Mouse (Mus musculus) embryonic facial prominence, embryonic 11.5 days (tissue): ENCODE data around the gene Vmn1r3. TPM values are rescaled to one million over a fixed set of nuclear protein-coding genes. Genes with fewer than 3 reads are reported as not detected.
A peak's percentile ranks its signal among the peaks of the same experiment; 100 is the strongest.
"Not testable (repeated sequence)": the region's sequence is repeated elsewhere in the genome, so short reads cannot be mapped to it uniquely, and the experiment has no call there.

Source experiments
- ATAC-seq: fragments of 200-750 bp; cut with Nextera tagmentation; replicated peaks from 2 replicates; pipeline ENCODE4 v1.8.0; 2017; ENCODE audit warnings: low read depth; ENCODE audit not compliant: insufficient number of reproducible peaks, low FRiP score, low TSS enrichment
- DNase-seq: peaks from one replicate; pipeline ENCODE4 v3.0.0-alpha.2; 2015; ENCODE audit warnings: low spot score
- H3K27ac ChIP-seq: fragments of 300-500 bp; sonication (generic); replicated peaks from 2 replicates; pipeline ENCODE4 v1.5.1; 2014; ENCODE audit warnings: mild to moderate bottlenecking, low read depth, low read length, control low read depth
- H3K27me3 ChIP-seq: fragments of 300-500 bp; sonication (generic); 2 replicates; pipeline ENCODE4 v1.6.1; 2014; ENCODE audit warnings: mild to moderate bottlenecking, low read length, moderate library complexity, mixed read lengths; ENCODE audit not compliant: control insufficient read depth, insufficient read depth
- H3K36me3 ChIP-seq: fragments of 300-500 bp; sonication (generic); replicated peaks from 2 replicates; pipeline ENCODE4 v1.6.1; 2014; ENCODE audit warnings: low read depth, mild to moderate bottlenecking, low read length, moderate library complexity, mixed read lengths; ENCODE audit not compliant: control insufficient read depth, insufficient read depth
- H3K4me1 ChIP-seq: fragments of 300-500 bp; sonication (generic); 2 replicates; pipeline ENCODE4 v1.6.1; 2014; ENCODE audit warnings: low read length, mixed read lengths; ENCODE audit not compliant: control insufficient read depth, insufficient read depth
- H3K4me2 ChIP-seq: fragments of 300-500 bp; sonication (generic); 2 replicates; pipeline ENCODE4 v1.6.1; 2014; ENCODE audit warnings: low read depth, mild to moderate bottlenecking, control low read depth, low read length, moderate library complexity
- H3K4me3 ChIP-seq: fragments of 300-500 bp; sonication (generic); 2 replicates; pipeline ENCODE4 v1.5.1; 2014; ENCODE audit warnings: low read depth, low read length, control low read depth
- H3K9ac ChIP-seq: fragments of 300-500 bp; sonication (generic); replicated peaks from 2 replicates; pipeline ENCODE4 v1.6.1; 2014; ENCODE audit warnings: mild to moderate bottlenecking, control low read depth, low read length
- H3K9me3 ChIP-seq: fragments of 300-500 bp; sonication (generic); replicated peaks from 2 replicates; pipeline ENCODE4 v1.6.1; 2016; ENCODE audit warnings: mild to moderate bottlenecking, low read length, inconsistent platforms, mixed read lengths; ENCODE audit not compliant: control insufficient read depth
- WGBS: fragments of 180-500 bp; shearing (Covaris S2); extraction: QIAGEN DNeasy Blood & Tissue Kit; methylation state at CpG from one replicate; pipeline ENCODE4 v1.1.7; 2014; 5-methylcytosine and 5-hydroxymethylcytosine counted together
- polyA plus RNA-seq: library from polyadenylated mRNA; unstranded; fragments of >200 nt; fragmentation: Nextera tagmentation; extraction: Ambion mirVana; gene quantifications from 2 replicates; pipeline ENCODE4 v1.2.1, GENCODE M21; 2014

Vmn1r3 gene
- polyA plus RNA-seq: not detected in 2 replicates

DNA sequence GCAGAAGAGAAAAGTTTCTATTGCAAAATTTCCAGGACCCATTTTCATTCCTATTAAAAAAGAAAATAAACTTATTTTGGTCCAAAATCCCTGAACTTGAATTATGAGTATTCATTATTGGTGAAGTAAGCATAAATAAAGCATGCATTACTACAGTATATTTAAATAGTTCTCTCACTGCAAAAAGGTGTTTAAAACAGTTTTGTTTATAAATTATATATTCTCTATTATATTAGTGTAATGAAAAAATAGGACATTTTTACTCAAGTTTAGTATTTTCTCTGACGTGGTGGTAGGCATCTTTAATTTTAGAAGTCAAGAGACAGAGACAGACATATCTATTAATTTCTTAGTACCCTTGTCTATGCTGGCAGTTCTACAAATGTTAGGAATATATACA is at the start of gene Vmn1r3:
Gene Vmn1r3 (minus strand): TSS at position 101 of the 400 bp plus-strand sequence.
- H3K36me3 ChIP-seq, H3K9me3 ChIP-seq, H3K4me2 ChIP-seq, H3K27ac ChIP-seq, H3K4me1 ChIP-seq, DNase-seq, H3K27me3 ChIP-seq, H3K4me3 ChIP-seq, ATAC-seq, H3K9ac ChIP-seq: not testable (repeated sequence)
- 81% methylated on average over 1 of the region's 1 CpGs for WGBS

DNA sequence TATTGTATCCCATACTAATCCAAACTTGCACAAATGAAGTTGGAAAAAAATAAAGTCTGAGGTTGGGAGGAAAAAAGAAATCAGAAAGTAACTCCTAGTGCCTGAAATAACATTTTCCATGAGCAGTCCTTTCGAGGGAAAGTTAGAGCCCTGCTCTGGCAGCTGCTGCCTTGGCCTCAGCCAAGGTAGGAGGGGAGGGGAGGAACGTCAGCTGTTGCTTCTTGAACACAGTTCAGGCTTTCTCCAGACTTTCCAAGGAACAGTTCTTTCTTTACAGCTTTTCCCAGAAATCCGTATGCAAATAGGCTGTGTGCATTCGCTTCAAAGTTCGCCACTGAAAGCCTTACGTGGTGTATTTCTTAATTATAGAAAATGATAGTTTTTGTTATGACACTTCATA is 46.9 kb upstream of the Vmn1r3 start:
- 73% methylated on average over 6 of the region's 6 CpGs for WGBS
- H3K9ac ChIP-seq: no peak overlapping the region
- no peaks in the 10 kb centered on the region for H3K4me1 ChIP-seq
- ATAC-seq (no peak), DNase-seq (no peak)
- no peak overlapping the region for H3K4me2 ChIP-seq
- H3K9me3 ChIP-seq: peaks cover 16% of the 10 kb centered on the region
- no peak overlapping the region for H3K4me3 ChIP-seq
- H3K27ac ChIP-seq: no peak overlapping the region
- no peaks in the 10 kb centered on the region for H3K27me3 ChIP-seq
- H3K36me3 ChIP-seq: no peaks in the 10 kb centered on the region

DNA sequence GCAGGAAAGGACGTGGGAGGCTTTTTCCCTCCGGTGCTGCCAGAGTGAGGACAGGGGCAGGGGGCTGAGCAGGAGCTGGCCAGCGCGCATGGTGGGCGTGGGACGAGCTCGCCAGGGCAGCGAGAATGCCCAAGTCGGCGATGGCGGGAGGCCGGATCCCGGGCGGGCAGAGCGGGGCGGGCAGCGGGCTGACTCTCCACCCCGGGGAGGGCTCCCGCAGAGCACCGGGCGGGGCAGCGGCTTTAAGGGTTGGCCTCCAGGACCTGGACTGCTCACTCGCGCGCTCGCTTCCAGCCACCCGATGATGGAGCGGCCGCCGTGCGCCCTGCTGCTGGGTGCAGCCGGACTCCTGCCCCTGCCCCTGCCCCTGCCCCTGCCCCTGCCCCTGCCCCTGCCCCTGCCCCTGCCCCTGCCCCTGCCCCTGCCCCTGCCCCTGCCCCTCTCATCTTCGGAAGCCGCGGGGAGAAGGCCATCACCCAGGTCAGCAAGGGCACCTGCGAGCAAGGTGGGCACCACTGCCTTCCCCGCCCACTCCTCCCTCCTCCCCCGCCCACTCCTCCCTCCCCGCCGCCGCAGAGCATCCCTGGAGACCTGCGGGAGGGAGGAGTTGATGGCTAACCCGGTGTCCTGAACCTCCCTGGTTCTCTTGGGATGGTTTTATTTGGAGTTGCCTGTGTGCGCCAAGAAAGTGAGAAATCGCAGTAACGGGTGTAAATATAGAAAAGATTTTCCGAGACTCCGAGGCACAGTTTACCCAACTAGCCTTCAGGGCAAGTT is 45.9 kb upstream of the Vmn1r3 start:
- 6% methylated on average over 36 of the region's 48 CpGs for WGBS
- H3K27ac ChIP-seq: no peak overlapping the region
- H3K27me3 ChIP-seq: no peaks in the 10 kb centered on the region
- ATAC-seq (no peak), DNase-seq (no peak)
- H3K4me3 ChIP-seq: peak overlapping the region; percentile 18
- no peak overlapping the region for H3K9ac ChIP-seq
- H3K4me2 ChIP-seq: peak overlapping the region; percentile 48
- H3K9me3 ChIP-seq: peaks cover 19% of the 10 kb centered on the region
- H3K36me3 ChIP-seq: no peaks in the 10 kb centered on the region
- H3K4me1 ChIP-seq: no peaks in the 10 kb centered on the region

DNA sequence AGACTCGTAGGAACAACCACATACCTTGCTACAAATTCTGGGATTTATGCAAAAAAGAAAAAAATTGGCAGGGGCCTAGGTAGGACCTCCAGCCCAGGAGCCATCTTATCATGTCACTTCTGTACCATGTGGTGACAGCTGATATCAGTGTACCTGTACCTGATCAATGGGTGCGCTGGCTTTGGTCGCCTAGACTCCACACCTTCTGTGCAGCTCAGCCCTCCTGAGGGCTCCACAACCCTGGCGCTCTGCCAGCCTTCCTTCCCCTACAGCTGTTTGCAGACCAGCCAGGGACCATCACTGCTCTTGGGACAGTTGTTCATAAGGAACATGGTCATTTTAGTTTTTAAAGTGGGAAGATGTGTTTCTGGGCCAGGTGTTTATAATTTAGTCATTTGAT is 44.4 kb upstream of the Vmn1r3 start:
- H3K27ac ChIP-seq: no peak overlapping the region
- H3K27me3 ChIP-seq: no peaks in the 10 kb centered on the region
- H3K4me2 ChIP-seq: no peak overlapping the region
- no peaks in the 10 kb centered on the region for H3K4me1 ChIP-seq
- no peak overlapping the region for H3K9ac ChIP-seq
- H3K36me3 ChIP-seq: no peaks in the 10 kb centered on the region
- 0 out of 2 replicates have a peak, but pooled peaks have one; percentile 27 for ATAC-seq
- H3K9me3 ChIP-seq: peaks cover 28% of the 10 kb centered on the region
- no peak overlapping the region for H3K4me3 ChIP-seq
- WGBS: 72% methylated on average over 4 of the region's 4 CpGs
- no peak for DNase-seq

DNA sequence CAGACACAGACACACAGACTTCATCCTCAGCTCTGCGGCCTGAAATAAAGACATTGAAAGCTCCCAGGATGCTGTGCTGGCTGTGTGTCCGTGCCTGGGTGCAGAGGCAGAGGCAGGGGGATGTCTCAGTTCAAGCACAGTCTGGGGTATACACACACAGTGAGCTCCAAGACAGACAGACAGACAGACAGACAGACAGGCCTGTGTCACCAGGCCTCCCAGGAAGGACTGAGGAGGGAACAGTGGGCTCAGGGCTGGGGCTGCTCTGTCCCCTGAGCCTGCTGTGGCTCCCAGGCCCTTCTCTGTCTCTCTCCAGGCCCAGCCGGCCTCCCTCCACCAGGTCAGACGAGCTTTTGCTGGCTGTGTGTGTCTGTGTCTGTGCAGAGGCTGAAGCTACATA is 43.3 kb upstream of the Vmn1r3 start:
- no peak overlapping the region for H3K27ac ChIP-seq
- H3K27me3 ChIP-seq: no peaks in the 10 kb centered on the region
- ATAC-seq (peak; percentile 20; the same call in 1 of the 2 replicates), DNase-seq (no peak)
- no peak overlapping the region for H3K4me3 ChIP-seq
- peaks cover 28% of the 10 kb centered on the region for H3K9me3 ChIP-seq
- no peak overlapping the region for H3K4me2 ChIP-seq
- H3K36me3 ChIP-seq: no peaks in the 10 kb centered on the region
- H3K4me1 ChIP-seq: no peaks in the 10 kb centered on the region
- H3K9ac ChIP-seq: no peak overlapping the region
- WGBS: 61% methylated on average over 4 of the region's 4 CpGs

DNA sequence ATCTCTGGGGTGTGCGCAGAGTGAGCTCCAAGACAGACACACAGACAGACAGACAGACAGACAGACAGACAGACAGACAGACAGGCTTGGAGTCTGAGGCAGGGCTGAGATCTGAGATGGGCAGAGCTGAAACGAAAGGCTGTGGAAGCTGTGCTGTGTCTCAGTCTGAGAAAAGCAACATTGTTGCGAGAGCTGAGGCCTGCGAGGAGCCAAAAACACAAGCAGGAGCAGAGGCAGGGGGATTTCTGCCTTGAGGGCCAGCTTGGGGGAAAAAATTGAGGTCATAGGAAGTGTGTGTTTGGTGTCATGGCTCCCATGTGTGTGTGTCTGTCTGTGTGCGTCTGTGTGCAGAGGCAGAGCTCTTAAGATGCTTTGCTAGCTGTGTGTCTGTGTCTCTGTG is 42.6 kb upstream of the Vmn1r3 start:
- DNase-seq (no peak), ATAC-seq (no peak)
- WGBS: 62% methylated on average over 5 of the region's 5 CpGs
- no peaks in the 10 kb centered on the region for H3K4me1 ChIP-seq
- no peak overlapping the region for H3K9ac ChIP-seq
- H3K27me3 ChIP-seq: no peaks in the 10 kb centered on the region
- no peak overlapping the region for H3K4me2 ChIP-seq
- H3K27ac ChIP-seq: no peak overlapping the region
- H3K36me3 ChIP-seq: no peaks in the 10 kb centered on the region
- H3K9me3 ChIP-seq: peaks cover 28% of the 10 kb centered on the region
- no peak overlapping the region for H3K4me3 ChIP-seq

DNA sequence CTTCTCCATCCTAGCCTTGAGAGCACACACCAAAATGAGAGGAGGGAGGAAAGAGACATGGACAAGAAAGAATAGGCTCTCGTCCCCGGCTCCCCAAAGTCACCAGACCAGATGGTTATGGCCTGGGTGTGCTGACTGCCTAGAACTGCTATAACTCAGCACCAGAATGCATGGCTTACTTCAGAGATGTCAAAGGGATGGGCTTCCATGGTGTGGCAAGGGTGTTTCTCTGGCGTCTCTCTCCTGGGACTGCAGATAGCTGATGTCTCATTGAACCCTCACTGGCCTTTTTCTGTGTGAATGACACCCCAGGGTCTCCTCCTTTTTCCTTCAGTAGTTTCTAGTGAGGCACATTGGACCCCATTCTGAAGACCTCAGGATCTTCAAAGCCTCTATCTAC is 41.3 kb upstream of the Vmn1r3 start:
- no peak overlapping the region for H3K4me2 ChIP-seq
- H3K4me1 ChIP-seq: no peaks in the 10 kb centered on the region
- peaks cover 28% of the 10 kb centered on the region for H3K9me3 ChIP-seq
- WGBS: 62% methylated on average over 3 of the region's 3 CpGs
- no peak overlapping the region for H3K27ac ChIP-seq
- no peak overlapping the region for H3K9ac ChIP-seq
- DNase-seq (no peak), ATAC-seq (no peak)
- H3K36me3 ChIP-seq: no peaks in the 10 kb centered on the region
- no peaks in the 10 kb centered on the region for H3K27me3 ChIP-seq
- no peak overlapping the region for H3K4me3 ChIP-seq

DNA sequence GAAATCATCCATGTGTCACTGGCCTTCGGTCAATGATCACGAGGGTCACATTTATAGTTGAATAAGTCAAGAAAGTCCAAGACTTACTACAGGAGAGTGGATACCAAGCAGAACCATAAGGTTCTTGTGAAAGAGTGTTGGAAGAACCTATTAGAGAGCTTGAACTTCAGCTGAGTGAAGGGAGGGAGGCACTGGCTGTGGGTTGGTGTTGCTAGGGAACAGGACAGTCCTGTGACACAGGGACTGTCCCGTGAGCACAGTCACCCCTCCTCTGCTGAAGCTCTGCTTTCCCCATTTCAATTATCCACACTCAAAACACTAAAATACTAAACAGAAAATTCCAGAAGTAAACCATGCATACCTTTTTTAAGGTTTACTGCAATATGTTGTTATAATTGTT is 40.3 kb upstream of the Vmn1r3 start:
- H3K4me1 ChIP-seq, H3K36me3 ChIP-seq, H3K4me2 ChIP-seq, H3K27me3 ChIP-seq, ATAC-seq, H3K27ac ChIP-seq, H3K9ac ChIP-seq, H3K4me3 ChIP-seq, DNase-seq: not testable (repeated sequence)
- WGBS: 65% methylated on average over 3 of the region's 3 CpGs
- H3K9me3 ChIP-seq: peaks cover 28% of the 10 kb centered on the region
